Mouse (Mus musculus): ENCODE data around the gene Pih1d1. TPM values are rescaled to one million over a fixed set of nuclear protein-coding genes. Genes with fewer than 3 reads are reported as not detected.

The Pih1d1 gene
- polyA plus RNA-seq, 1 experiment = 56.2 TPM

DNA sequence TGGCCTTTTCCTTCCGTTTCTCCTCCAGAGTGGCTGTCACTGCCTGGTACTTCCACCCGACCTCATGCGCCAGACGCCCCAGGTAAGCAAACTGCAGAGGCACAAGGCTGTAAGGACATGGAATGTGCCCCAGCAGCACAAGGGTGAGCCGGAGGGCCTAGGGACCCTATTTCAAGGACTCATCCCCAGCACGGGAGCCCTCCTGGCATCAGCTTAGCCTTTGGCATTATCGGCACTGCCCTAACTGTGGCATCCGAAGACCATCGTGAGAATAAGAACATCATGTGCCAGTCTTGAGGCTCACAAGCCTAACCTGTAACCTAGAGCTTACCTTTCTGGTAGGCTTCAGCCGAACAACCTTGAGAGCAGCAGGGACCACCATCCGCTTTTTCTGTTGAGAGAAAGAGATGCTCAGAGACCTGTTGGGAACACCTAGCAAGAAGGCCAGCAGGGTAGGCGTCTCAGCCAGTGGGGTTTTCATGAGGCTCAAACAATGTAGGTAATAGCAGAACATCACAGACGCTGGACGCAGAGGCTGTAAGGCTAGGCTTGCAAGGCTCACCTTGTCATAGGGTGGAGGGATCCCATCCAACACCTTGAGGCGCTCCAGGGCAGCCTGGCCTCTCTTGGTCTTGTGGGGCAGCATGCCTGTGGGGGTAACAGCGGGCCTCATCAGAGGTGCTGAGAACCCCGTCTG is 27.8 kb upstream of the Pih1d1 start:
- TF ChIP-seq POLR2A (IDR thresholded peaks at IDR 0.05; ENCODE audit: low read depth, low read length) (no peak), CTCF (IDR thresholded peaks at IDR 0.05; ENCODE audit: borderline replicate concordance, insufficient read depth, low read length) (no peak)
- H3K27ac ChIP-seq (ENCODE audit: insufficient read depth, low read length) = peak overlapping the region; percentile 77
- H3K4me1 ChIP-seq (ENCODE audit: control insufficient read depth, insufficient read depth, low read length) = 0 out of 2 replicates have a peak, but pooled peaks cover 5% of the 10 kb centered on the region
- peak overlapping the region; percentile 99 for H3K4me3 ChIP-seq (ENCODE audit: insufficient read depth, low read length)

DNA sequence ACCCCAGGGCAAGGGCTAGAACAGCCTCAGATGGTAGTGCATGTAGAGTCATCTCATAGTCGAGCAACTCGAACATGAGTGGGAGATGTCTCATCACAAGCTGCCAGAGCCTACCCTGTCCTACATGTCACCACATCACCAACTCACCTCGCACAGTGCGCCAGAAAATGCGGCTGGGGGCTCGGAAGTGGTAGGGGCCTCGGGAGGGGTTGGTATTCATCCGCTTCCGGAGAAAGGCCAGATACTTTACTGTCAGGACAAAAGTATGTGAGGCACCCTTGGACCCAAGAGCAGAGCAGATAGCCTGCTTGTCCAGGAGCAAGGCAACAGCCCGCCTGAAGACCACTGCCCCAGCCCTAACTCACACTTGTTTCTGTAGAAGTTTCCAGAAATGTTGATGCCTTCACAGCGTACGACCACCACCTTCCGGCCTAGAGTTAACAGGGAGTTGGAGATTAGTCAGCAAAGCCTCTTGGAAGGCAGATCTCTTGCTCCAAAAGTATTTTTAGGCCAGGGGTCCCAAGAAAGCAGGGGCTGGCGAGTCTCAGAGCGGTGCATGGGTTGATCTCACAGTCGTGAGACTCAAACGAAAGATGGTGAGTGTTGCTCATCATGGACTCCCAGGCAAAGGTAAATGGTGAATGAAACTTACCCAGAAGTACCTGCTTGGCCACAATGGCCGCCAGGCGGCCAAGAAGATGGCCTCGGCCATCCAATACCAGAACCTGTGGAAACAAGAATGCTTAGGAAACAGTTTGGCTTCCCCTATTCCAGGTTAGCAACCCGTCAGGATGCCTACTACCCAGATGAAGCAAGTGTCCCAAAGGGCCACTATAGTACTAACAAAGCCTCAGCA is 27.0 kb upstream of the Pih1d1 start:
- TF ChIP-seq POLR2A (IDR thresholded peaks at IDR 0.05; ENCODE audit: low read depth, low read length) = peak; percentile 12; the same call in 1 of the 2 replicates
- no peak for TF ChIP-seq CTCF (IDR thresholded peaks at IDR 0.05; ENCODE audit: borderline replicate concordance, insufficient read depth, low read length)
- Histone ChIP-seq H3K4me3 (ENCODE audit: insufficient read depth, low read length) (peak overlapping the region; percentile 99), H3K27ac (ENCODE audit: insufficient read depth, low read length) (peak overlapping the region; percentile 77), H3K4me1 (ENCODE audit: control insufficient read depth, insufficient read depth, low read length) (0 out of 2 replicates have a peak, but pooled peaks cover under 1% of the 10 kb centered on the region)

DNA sequence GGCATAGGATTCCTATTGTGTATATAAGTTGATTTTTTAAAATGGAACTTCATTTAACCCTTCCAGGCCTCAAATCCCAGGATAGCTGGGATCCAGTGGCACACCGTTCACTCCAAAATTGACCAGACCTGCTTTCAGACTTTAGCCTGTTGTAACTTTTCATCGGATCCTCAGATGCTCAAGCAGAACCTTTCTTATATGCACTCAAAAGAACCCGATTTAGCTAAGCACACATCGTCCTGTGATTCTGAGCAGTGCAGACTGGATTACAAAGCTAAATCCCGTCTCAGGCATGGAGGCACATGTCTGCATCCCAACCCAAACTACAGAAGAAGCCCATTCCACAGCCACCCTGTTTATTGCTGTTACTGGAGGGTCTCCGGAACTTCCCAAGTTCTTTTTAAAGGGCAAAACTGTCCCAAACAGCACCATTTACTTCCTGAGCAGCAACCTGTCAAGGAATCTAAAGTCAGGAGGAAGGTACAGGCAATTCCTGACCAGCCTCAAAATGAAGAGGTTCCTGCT is 26.3 kb upstream of the Pih1d1 start:
- Histone ChIP-seq H3K4me1 (ENCODE audit: control insufficient read depth, insufficient read depth, low read length) (no peaks in the 10 kb centered on the region), H3K27ac (ENCODE audit: insufficient read depth, low read length) (peak overlapping the region; percentile 77), H3K4me3 (ENCODE audit: insufficient read depth, low read length) (peak overlapping the region; percentile 99)
- TF ChIP-seq POLR2A (IDR thresholded peaks at IDR 0.05; ENCODE audit: low read depth, low read length) (peak; percentile 42; the same call in 1 of the 2 replicates), CTCF (IDR thresholded peaks at IDR 0.05; ENCODE audit: borderline replicate concordance, insufficient read depth, low read length) (no peak)

DNA sequence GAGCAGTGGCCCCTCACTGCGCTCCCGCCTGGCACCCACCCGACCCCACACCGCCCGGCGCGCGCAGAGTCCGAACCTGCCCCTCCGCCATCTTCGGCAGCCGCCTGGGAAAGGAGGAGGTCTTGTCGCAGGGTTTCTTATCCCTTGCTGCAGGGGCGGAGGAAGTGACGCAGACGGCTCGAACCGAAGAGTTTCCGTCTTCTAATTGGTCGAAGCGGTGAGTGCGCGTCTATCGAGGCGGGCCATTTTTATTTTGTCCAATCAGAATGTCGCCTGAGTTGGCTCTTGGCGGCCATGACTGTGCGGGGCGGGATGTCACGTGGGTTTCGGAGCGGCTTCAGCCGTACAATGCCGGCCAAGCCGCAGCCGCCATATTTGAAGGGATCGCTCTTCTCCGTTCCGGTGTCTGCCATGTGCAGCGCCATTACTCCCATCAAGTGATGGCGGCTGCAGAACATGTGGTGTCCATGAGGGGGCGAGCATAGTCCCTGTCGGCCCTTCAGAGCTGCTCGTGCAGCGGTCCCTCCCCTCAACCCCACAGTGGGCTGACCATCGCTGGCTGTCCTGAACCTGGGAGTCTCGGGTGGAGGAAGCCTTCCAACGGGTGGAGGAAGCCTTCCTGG is 25.4 kb upstream of the Pih1d1 start, which contains the start of gene Rpl13a:
Rpl13a (minus strand) TSS at position 138 of the 623 bp plus-strand sequence.
- TF ChIP-seq POLR2A (IDR thresholded peaks at IDR 0.05; ENCODE audit: low read depth, low read length) = peak; percentile 97
- peak; percentile 77; the same call in 1 of the 2 replicates for TF ChIP-seq CTCF (IDR thresholded peaks at IDR 0.05; ENCODE audit: borderline replicate concordance, insufficient read depth, low read length)
- Histone ChIP-seq H3K4me3 (ENCODE audit: insufficient read depth, low read length) (peak within 1 kb of the TSS; percentile 99), H3K27ac (ENCODE audit: insufficient read depth, low read length) (peak within 1 kb of the TSS; percentile 95), H3K4me1 (ENCODE audit: control insufficient read depth, insufficient read depth, low read length) (no peaks in the 10 kb centered on the region)

DNA sequence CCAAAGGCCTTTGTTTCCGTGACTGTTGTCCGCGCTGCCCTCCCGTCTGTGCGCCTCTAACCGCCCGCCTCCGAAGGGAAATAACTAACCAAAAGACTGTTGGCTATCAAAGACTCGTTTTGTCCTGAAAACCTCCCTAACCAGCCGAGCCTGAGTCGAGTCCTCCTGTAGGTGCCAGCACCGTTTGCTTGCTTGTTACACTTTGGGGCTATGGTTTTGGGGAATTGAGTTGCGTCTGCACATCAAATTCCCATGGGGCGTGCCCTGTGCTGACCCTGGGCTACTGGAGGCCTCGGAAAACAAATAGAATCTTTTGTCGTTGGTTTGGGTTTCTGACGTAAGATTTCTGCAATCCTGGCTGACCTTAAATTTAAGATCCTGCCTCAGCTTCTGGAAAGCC is 24.8 kb upstream of the Pih1d1 start:
- Histone ChIP-seq H3K4me1 (ENCODE audit: control insufficient read depth, insufficient read depth, low read length) (no peaks in the 10 kb centered on the region), H3K27ac (ENCODE audit: insufficient read depth, low read length) (peak overlapping the region; percentile 95), H3K4me3 (ENCODE audit: insufficient read depth, low read length) (peak overlapping the region; percentile 45)
- TF ChIP-seq POLR2A (IDR thresholded peaks at IDR 0.05; ENCODE audit: low read depth, low read length) = peak; percentile 45
- no peak for TF ChIP-seq CTCF (IDR thresholded peaks at IDR 0.05; ENCODE audit: borderline replicate concordance, insufficient read depth, low read length)

DNA sequence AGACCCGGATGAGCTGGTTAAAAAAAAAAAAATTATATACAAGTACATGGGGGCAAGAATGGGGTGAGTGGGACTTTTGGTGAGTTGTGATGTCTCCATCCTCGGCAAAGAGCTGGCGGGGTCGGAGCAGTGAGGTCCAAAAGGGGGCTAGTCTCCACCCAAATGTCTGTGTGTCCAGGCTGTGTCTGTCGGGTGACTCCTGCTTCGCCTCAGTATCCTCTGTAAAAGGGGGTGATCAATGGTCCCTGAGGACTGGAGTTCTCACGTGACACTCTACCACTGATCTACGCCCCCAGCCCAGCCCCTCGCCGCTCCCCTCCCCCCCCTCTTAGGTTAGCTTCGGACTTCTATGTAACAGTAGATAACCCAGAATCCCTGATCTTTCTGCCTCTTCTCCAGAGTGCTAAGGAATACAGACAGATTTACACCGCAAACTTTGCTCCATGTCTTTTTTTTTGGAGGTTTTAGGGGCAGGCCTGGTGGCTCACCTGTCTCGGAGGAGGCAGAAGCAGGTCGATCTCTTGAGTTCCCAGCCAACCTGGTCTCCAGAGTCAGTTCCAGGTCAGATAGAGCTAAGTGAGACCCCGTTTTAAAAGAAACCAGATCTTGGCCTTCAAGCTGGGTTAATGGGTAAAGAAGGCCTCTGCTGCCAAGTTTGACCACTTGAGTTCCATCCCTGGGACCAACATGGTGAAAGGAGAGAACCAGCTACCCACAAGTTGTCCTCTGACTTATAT is 24.2 kb upstream of the Pih1d1 start:
- TF ChIP-seq POLR2A (IDR thresholded peaks at IDR 0.05; ENCODE audit: low read depth, low read length) (no peak), CTCF (IDR thresholded peaks at IDR 0.05; ENCODE audit: borderline replicate concordance, insufficient read depth, low read length) (no peak)
- Histone ChIP-seq H3K4me3 (ENCODE audit: insufficient read depth, low read length) (peak overlapping the region; percentile 45), H3K27ac (ENCODE audit: insufficient read depth, low read length) (peak overlapping the region; percentile 95), H3K4me1 (ENCODE audit: control insufficient read depth, insufficient read depth, low read length) (no peaks in the 10 kb centered on the region)

DNA sequence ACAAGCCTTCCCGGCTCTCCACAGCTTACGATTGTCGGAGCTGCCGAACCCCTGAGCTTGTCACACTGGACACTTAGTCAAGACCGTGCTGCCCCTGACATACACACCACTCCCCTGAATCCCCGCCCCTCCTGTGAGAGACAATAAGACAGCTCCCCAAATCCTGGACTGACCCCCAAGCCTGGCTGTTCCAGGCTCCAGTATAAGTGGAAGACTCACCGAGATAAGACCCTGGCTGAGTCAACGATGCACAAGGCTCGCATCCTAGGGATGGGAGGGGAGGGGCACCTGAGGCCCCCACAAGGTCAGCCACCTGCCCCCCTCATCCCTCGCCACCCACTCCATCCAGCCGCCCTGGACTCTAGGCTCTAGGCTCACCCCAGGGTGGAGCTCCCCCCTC is 22.3 kb upstream of the Pih1d1 start:
- Histone ChIP-seq H3K4me3 (ENCODE audit: insufficient read depth, low read length) (no peak overlapping the region), H3K27ac (ENCODE audit: insufficient read depth, low read length) (no peak overlapping the region), H3K4me1 (ENCODE audit: control insufficient read depth, insufficient read depth, low read length) (no peaks in the 10 kb centered on the region)
- no peak for TF ChIP-seq CTCF (IDR thresholded peaks at IDR 0.05; ENCODE audit: borderline replicate concordance, insufficient read depth, low read length)
- no peak for TF ChIP-seq POLR2A (IDR thresholded peaks at IDR 0.05; ENCODE audit: low read depth, low read length)

DNA sequence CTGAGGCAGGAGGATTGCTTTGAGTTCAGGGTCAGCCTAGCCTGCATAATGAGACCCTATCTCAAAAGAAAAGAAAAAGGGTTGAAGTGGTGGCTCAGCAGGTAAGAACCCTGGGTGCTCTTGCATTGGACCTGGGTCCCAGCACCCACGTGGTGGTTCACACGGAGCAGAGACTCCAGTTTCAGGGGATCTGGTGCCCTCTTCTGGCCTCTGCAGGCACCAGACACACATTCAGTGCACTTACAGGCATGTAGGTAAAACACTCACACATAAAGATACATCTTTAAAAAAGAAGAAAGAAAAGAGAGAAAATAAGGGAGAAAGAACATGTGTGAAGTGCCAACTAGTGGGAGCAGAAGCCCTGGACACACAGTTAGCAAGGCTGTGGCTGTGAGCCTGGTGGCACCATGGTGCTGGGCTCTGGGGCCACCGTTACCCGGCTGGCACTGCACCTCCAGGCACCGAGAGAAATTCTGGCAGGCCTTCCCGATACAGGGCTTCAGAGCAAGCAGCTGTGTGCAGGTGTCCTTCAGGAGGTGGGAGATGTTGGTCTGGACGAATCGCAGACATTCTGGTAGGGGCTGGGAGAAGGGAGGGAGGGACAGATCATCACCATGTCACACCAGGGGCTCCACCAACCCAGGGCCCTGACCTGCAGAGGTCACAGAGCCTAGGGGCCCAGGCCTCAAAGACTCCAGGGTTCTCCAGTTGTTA is 20.5 kb upstream of the Pih1d1 start:
- Histone ChIP-seq H3K27ac (ENCODE audit: insufficient read depth, low read length) (no peak overlapping the region), H3K4me1 (ENCODE audit: control insufficient read depth, insufficient read depth, low read length) (no peaks in the 10 kb centered on the region), H3K4me3 (ENCODE audit: insufficient read depth, low read length) (no peak overlapping the region)
- TF ChIP-seq POLR2A (IDR thresholded peaks at IDR 0.05; ENCODE audit: low read depth, low read length) (no peak), CTCF (IDR thresholded peaks at IDR 0.05; ENCODE audit: borderline replicate concordance, insufficient read depth, low read length) (no peak)

Data from embryonic fibroblast, embryonic 13.5 days (primary cell).